Mouse (Mus musculus): ENCODE results near the gene Add3. TPM values are rescaled to one million over a fixed set of nuclear protein-coding genes. Genes with fewer than 3 reads are reported as not detected.

Add3 gene
- total and polyA plus RNA-seq, 3 experiments: 10.9 to 89.2 (median 81.6) TPM

DNA sequence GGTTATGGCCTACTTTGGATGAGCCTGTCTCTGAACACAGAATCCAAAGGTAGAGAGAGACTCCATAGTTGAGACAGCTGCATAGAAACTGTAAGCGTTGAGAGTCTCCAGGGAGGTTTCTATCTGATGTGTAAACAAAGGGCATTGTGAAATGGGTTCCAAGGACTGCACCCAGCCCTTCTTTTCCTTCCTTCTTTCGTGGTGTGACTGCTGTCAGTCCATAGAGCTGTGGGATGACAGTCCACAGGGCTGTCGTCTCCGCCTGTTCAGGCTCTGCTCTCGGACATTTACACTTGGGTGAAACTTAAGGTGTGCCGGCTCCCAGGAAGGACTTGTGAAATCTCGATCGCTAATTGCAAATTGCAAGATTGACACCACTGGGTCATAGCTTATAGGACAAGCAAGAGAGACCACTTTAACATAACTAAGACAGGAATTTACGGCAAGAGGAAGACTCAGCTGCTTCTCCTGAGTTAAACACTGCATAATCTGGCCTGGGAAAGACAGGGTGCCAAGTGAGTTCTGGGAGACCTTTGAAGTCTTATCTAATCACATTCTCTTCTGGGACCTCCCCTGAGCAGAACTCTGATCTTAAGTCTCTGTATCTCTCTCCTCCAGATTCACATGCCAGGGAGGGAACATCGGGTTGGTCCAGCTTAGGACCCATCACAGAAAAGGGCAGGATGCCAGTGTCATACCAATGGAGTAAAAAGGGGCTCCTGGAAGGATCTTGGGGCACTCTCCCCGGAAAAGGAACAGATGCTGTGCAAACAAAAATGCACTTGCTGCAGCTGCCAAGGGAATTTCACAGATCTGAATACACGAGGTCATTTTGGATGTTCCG, 11.5 kb upstream of the Add3 start:
- H3K27me3 ChIP-seq (ENCODE audit: insufficient read depth, low read length): peaks cover 7% of the 10 kb centered on the region; the same call in 1 of the 2 replicates
- DNase-seq (ENCODE audit: low spot score) (no peak), ATAC-seq (ENCODE audit: extremely low read depth, insufficient number of reproducible peaks, low FRiP score, poor library complexity, severe bottlenecking) (no peak)
- no peak overlapping the region for H3K4me3 ChIP-seq (ENCODE audit: low read depth, low read length)
- no peaks in the 10 kb centered on the region for H3K36me3 ChIP-seq (replicated peaks)
- no peak for TF ChIP-seq GATA2 (IDR thresholded peaks at IDR 0.05; ENCODE audit: borderline replicate concordance, low read depth, low read length)
- TF ChIP-seq TAL1 (conservative IDR thresholded peaks at IDR 0.05; ENCODE audit: low read depth, low read length): no peak
- no peak for TF ChIP-seq GATA1 (IDR thresholded peaks at IDR 0.05; ENCODE audit: borderline replicate concordance, low read length)
- no peak for TF ChIP-seq CTCF (IDR thresholded peaks at IDR 0.05; ENCODE audit: low read depth, low read length)
- TF ChIP-seq POLR2AphosphoS5 (IDR thresholded peaks at IDR 0.05; ENCODE audit: insufficient replicate concordance, low read depth, low read length): no peak
- H3K4me1 ChIP-seq (ENCODE audit: insufficient read depth, low read depth, low read length): peaks cover 43% of the 10 kb centered on the region
- no peaks in the 10 kb centered on the region for H3K9me3 ChIP-seq (replicated peaks)

DNA sequence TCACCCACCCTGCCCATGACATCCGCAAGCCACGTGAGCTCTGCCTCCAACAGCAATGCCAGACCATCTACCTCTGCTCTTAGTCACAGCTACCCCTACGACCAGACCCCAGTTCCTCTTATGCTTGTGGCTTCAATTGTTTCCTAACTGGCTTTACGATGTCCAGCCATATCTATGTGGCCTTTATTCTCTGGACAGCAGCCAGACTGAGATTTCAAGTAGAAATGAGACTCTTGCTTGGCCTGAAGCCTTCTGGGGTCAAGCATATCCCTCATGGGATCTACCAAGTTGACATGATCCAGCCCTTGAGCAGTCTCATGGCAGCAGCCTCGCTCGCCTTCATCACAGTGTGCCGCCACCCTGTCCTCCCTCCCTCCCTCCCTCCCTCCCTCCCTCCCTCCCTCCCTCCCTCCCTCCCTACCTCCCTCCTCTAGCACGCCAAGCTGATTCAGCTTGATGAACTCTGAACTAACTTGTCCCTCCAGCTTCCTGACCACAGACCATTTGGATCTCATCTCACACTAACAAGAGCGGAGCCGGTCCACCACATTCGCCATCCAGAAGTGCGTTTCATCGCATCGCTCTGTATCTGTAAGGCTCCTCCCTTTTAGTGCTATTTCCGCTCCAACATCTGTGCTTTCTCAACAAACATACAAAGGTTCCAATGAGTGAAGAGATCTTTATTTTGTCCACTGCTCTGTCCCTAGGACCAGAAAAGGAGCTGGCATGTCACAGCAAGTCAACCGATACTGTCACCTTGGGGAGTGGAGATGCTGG, 9.7 kb upstream of the Add3 start:
- no peak overlapping the region for H3K4me3 ChIP-seq (ENCODE audit: low read depth, low read length)
- H3K27me3 ChIP-seq (ENCODE audit: insufficient read depth, low read length): peaks cover 13% of the 10 kb centered on the region
- no peaks in the 10 kb centered on the region for H3K9me3 ChIP-seq (replicated peaks)
- ATAC-seq (ENCODE audit: extremely low read depth, insufficient number of reproducible peaks, low FRiP score, poor library complexity, severe bottlenecking): no peak
- H3K36me3 ChIP-seq (replicated peaks): no peaks in the 10 kb centered on the region
- no peak for TF ChIP-seq TAL1 (conservative IDR thresholded peaks at IDR 0.05; ENCODE audit: low read depth, low read length)
- no peak for TF ChIP-seq POLR2AphosphoS5 (IDR thresholded peaks at IDR 0.05; ENCODE audit: insufficient replicate concordance, low read depth, low read length)
- DNase-seq (ENCODE audit: low spot score): no peak
- peaks cover 41% of the 10 kb centered on the region for H3K4me1 ChIP-seq (ENCODE audit: insufficient read depth, low read depth, low read length)

DNA sequence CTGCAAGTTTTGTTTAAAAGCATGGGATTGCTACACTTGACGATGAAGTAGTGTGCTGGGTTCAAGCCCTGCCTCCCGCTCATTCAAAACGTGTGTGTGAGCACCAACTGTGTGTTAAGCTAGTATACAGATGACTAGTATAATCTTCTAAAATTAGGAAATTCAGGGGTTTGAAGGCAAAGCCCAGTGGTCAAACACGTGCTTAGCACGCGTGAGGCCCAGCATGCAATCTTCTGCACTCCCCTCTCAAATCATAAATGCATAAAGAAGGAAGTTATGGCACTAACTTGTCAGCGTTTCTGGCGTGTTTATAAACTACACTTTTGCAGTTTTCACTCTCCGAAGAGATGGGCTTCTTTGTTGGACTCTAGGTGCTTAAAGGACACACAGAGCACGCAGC, 7.8 kb upstream of the Add3 start:
- Histone ChIP-seq H3K4me1 (ENCODE audit: insufficient read depth, low read depth, low read length) (peaks cover 27% of the 10 kb centered on the region), H3K27me3 (ENCODE audit: insufficient read depth, low read length) (peaks cover 13% of the 10 kb centered on the region), H3K9me3 (replicated peaks) (no peaks in the 10 kb centered on the region), H3K4me3 (ENCODE audit: low read depth, low read length) (no peak overlapping the region), H3K36me3 (replicated peaks) (no peaks in the 10 kb centered on the region)
- TF ChIP-seq GATA2 (IDR thresholded peaks at IDR 0.05; ENCODE audit: borderline replicate concordance, low read depth, low read length): no peak
- TF ChIP-seq POLR2AphosphoS5 (IDR thresholded peaks at IDR 0.05; ENCODE audit: insufficient replicate concordance, low read depth, low read length): no peak
- TF ChIP-seq GATA1 (IDR thresholded peaks at IDR 0.05; ENCODE audit: borderline replicate concordance, low read length): no peak
- no peak for TF ChIP-seq CTCF (IDR thresholded peaks at IDR 0.05; ENCODE audit: low read depth, low read length)
- TF ChIP-seq TAL1 (conservative IDR thresholded peaks at IDR 0.05; ENCODE audit: low read depth, low read length): no peak
- ATAC-seq (ENCODE audit: extremely low read depth, insufficient number of reproducible peaks, low FRiP score, poor library complexity, severe bottlenecking): no peak
- no peak for DNase-seq (ENCODE audit: low spot score)

DNA sequence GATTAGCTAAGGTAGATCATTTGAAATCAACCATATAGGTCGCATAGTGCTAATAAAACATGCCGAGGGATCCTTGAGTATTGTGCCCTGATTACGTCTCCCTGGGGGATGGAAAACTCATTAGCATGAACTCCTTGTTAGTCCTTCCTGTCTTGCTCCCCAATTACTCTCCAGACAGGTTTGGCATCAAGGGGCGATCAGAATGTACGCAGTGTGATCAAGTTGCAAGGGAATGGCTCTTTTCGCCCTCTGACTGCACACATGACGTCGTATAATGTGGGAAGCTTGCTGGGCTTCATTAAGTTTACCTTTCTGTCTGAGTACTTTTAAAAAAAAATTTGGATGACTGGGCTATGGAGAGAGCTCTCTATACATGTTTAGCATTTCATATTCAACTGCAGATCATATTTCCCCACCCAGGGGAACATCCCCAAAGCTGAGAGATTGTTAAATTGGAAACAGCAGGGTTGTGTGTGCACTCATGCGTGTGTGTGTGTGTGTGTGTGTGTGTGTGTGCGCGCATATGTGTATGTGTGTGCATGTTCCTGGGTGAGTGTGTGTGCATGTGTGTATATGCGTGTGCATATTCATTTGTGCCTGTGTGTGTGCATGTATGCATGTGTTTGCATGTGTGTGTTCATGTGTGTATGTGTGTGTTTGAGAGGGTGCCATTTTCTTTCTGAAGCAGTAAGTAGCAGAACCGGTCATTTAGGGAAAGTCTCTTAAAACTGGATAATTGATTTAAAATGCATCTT, 3.7 kb upstream of the Add3 start:
- no peak for ATAC-seq (ENCODE audit: extremely low read depth, insufficient number of reproducible peaks, low FRiP score, poor library complexity, severe bottlenecking)
- Histone ChIP-seq H3K4me1 (ENCODE audit: insufficient read depth, low read depth, low read length) (peaks cover 25% of the 10 kb centered on the region), H3K4me3 (ENCODE audit: low read depth, low read length) (no peak overlapping the region), H3K27me3 (ENCODE audit: insufficient read depth, low read length) (peaks cover 6% of the 10 kb centered on the region), H3K9me3 (replicated peaks) (no peaks in the 10 kb centered on the region), H3K36me3 (replicated peaks) (no peaks in the 10 kb centered on the region)
- DNase-seq (ENCODE audit: low spot score): no peak
- TF ChIP-seq TAL1 (conservative IDR thresholded peaks at IDR 0.05; ENCODE audit: low read depth, low read length) (no peak), CTCF (IDR thresholded peaks at IDR 0.05; ENCODE audit: low read depth, low read length) (no peak), POLR2AphosphoS5 (IDR thresholded peaks at IDR 0.05; ENCODE audit: insufficient replicate concordance, low read depth, low read length) (no peak), GATA2 (IDR thresholded peaks at IDR 0.05; ENCODE audit: borderline replicate concordance, low read depth, low read length) (no peak), GATA1 (IDR thresholded peaks at IDR 0.05; ENCODE audit: borderline replicate concordance, low read length) (no peak)

DNA sequence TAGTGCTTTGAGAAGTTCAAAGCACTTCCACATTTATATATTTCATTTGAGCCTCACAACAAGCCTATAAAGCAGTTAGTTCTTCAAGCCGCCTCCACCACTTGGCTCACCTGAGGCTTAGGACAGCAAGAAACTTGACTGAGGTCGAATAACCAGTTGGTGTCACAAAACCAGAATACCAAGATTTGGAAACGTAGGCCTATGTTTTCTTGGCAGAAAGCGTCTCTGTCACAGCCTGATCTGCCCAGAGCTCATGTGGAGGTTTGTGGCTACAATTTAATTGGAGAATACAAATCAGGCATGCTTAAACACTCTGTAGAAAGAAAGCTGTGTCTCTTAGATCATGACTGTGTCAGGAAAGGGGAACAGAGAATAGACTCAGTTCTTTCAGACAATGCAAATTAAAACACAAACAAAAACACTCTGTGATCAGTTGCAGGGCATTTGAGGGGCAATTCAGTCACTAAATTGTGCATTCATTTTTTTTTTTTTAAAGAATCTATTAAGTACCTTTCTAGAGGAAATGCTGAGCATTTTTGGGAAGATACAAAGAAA, 3.0 kb upstream of the Add3 start:
- ATAC-seq (ENCODE audit: extremely low read depth, insufficient number of reproducible peaks, low FRiP score, poor library complexity, severe bottlenecking) (no peak), DNase-seq (ENCODE audit: low spot score) (no peak)
- H3K36me3 ChIP-seq (replicated peaks): no peaks in the 10 kb centered on the region
- H3K27me3 ChIP-seq (ENCODE audit: insufficient read depth, low read length): peaks cover 6% of the 10 kb centered on the region
- no peak overlapping the region for H3K4me3 ChIP-seq (ENCODE audit: low read depth, low read length)
- TF ChIP-seq TAL1 (conservative IDR thresholded peaks at IDR 0.05; ENCODE audit: low read depth, low read length) (no peak), POLR2AphosphoS5 (IDR thresholded peaks at IDR 0.05; ENCODE audit: insufficient replicate concordance, low read depth, low read length) (no peak), GATA2 (IDR thresholded peaks at IDR 0.05; ENCODE audit: borderline replicate concordance, low read depth, low read length) (no peak), CTCF (IDR thresholded peaks at IDR 0.05; ENCODE audit: low read depth, low read length) (no peak), GATA1 (IDR thresholded peaks at IDR 0.05; ENCODE audit: borderline replicate concordance, low read length) (no peak)
- peaks cover 31% of the 10 kb centered on the region for H3K4me1 ChIP-seq (ENCODE audit: insufficient read depth, low read depth, low read length)
- no peaks in the 10 kb centered on the region for H3K9me3 ChIP-seq (replicated peaks)
